Mouse (Mus musculus): ENCODE results near the gene Olfr1495. TPM values are rescaled to one million over a fixed set of nuclear protein-coding genes. Genes with fewer than 3 reads are reported as not detected.

The Olfr1495 gene
- total RNA-seq (2023), result not detected in 2 replicates

GRCm38 (mm10) chr19:13764306-13764705, at the start of gene Olfr1495:
Gene Olfr1495 (plus strand): TSS chr19:13764606.

GRCm38 (mm10) chr19:13722978-13723377, 41.4 kb upstream of the Olfr1495 start, which contains the start of gene Olfr1493-ps1:
Gene Olfr1493-ps1 (plus strand): TSS chr19:13723278.

GRCm38 (mm10) chr19:13739428-13739827, 25.0 kb upstream of the Olfr1495 start, which contains the start of gene Olfr1494:
Gene Olfr1494 (plus strand): TSS chr19:13739728.

GRCm38 (mm10) chr19:13777578-13777977, 13.2 kb downstream of the Olfr1495 start, which contains the start of gene Olfr1496:
Gene Olfr1496 (plus strand): TSS chr19:13777878.

GRCm38 (mm10) chr19:13798102-13798501, 33.7 kb downstream of the Olfr1495 start, which contains the start of gene Olfr1497:
Gene Olfr1497 (minus strand): TSS chr19:13798202.

GRCm38 (mm10) chr19:13819347-13819746, 54.9 kb downstream of the Olfr1495 start, which contains the start of gene Olfr1499:
Gene Olfr1499 (minus strand): TSS chr19:13819447.

Other genes starting within 250 kb of the Olfr1495 start
- gene Olfr1480, start 236.7 kb upstream of the Olfr1495 start, total RNA-seq (2023), result not detected in 2 replicates
- not detected in 2 replicates for gene Olfr1484, start 181.1 kb upstream of the Olfr1495 start, total RNA-seq (2023)
- not detected in 2 replicates for gene Olfr1487, start 147.2 kb upstream of the Olfr1495 start, total RNA-seq (2023)
- not detected in 2 replicates for gene Olfr1489, start 133.0 kb upstream of the Olfr1495 start, total RNA-seq (2023)
- gene Olfr1490, start 113.5 kb upstream of the Olfr1495 start, total RNA-seq (2023), result not detected in 2 replicates
- not detected in 2 replicates for gene Olfr1491, start 67.3 kb upstream of the Olfr1495 start, total RNA-seq (2023)
- gene Olfr1493-ps1, start 41.3 kb upstream of the Olfr1495 start, total RNA-seq (2023), result not detected in 2 replicates
- gene Olfr1494, start 24.9 kb upstream of the Olfr1495 start, total RNA-seq (2023), result not detected in 2 replicates
- not detected in 2 replicates for gene Olfr1496, start 13.3 kb downstream of the Olfr1495 start, total RNA-seq (2023)
- gene Olfr1497, start 33.6 kb downstream of the Olfr1495 start, total RNA-seq (2023), result not detected in 2 replicates
- not detected in 2 replicates for gene Olfr1499, start 54.8 kb downstream of the Olfr1495 start, total RNA-seq (2023)
- gene Olfr1500, start 65.9 kb downstream of the Olfr1495 start, total RNA-seq (2023), result not detected in 2 replicates
- not detected in 2 replicates for gene Olfr1501, start 86.1 kb downstream of the Olfr1495 start, total RNA-seq (2023)
- not detected in 2 replicates for gene Olfr1502, start 97.2 kb downstream of the Olfr1495 start, total RNA-seq (2023)
- gene Olfr1504, start 133.3 kb downstream of the Olfr1495 start, total RNA-seq (2023), result not detected in 2 replicates
- gene Olfr1505, start 148.9 kb downstream of the Olfr1495 start, total RNA-seq (2023), result not detected in 2 replicates